Mouse (Mus musculus) megakaryocyte-erythroid progenitor cell, adult 5-6 weeks (primary cell): ENCODE measurements around the gene Hoxd3. TPM values are rescaled to one million over a fixed set of nuclear protein-coding genes. Genes with fewer than 3 reads are reported as not detected.

ENCODE experiments used
- ATAC-seq: replicated peaks from 2 replicates; pipeline ENCODE4 v1.8.0; 2016; ENCODE audit warnings: mild to moderate bottlenecking, inconsistent platforms; ENCODE audit not compliant: severe bottlenecking, poor library complexity, low FRiP score, low TSS enrichment
- total RNA-seq, 2 experiments: library from RNA; stranded (forward) in 1 of 2; stranded (reverse) in 1 of 2; fragments of 200-1000, 215-1000 nt in 1 of 2; fragments of >200 nt in 1 of 2; fragmentation: Nextera tagmentation in 1 of 2; gene quantifications; 2 replicates each; pipeline ENCODE4 v1.2.3; 2014 to 2017

The Hoxd3 gene
- total RNA-seq, 2 experiments from 2014 or later, result not detected

- ATAC-seq, result no peak
Observed at GRCm38 (mm10) chr2:74721882-74722281, 10.2 kb downstream of the Hoxd3 start.

- no peak for ATAC-seq
Observed at GRCm38 (mm10) chr2:74722949-74723348, 11.2 kb downstream of the Hoxd3 start.

- ATAC-seq, result no peak
Observed at GRCm38 (mm10) chr2:74724244-74725015, 12.7 kb downstream of the Hoxd3 start.

- ATAC-seq, result no peak
Observed at GRCm38 (mm10) chr2:74725171-74725570, 13.4 kb downstream of the Hoxd3 start.

- ATAC-seq, result no peak
Observed at GRCm38 (mm10) chr2:74726551-74726950, 14.8 kb downstream of the Hoxd3 start, which contains the start of gene Gm28230. TSS of gene Gm28230 (plus strand) at chr2:74726728.

- ATAC-seq, result no peak
Observed at GRCm38 (mm10) chr2:74726973-74727639, 15.4 kb downstream of the Hoxd3 start.

GRCm38 (mm10) chr2:74727640-74728302, 16.0 kb downstream of the Hoxd3 start:
- ATAC-seq, result no peak

- ATAC-seq, result no peak
Observed at GRCm38 (mm10) chr2:74728303-74728680, 16.6 kb downstream of the Hoxd3 start.

GRCm38 (mm10) chr2:74730331-74730730, 18.6 kb downstream of the Hoxd3 start:
- no peak for ATAC-seq

GRCm38 (mm10) chr2:74731055-74731454, 19.3 kb downstream of the Hoxd3 start:
- ATAC-seq, result no peak

GRCm38 (mm10) chr2:74731799-74732512, 20.2 kb downstream of the Hoxd3 start:
- ATAC-seq, result no peak

GRCm38 (mm10) chr2:74732513-74733316, 21.0 kb downstream of the Hoxd3 start:
- no peak for ATAC-seq

- no peak for ATAC-seq
Observed at GRCm38 (mm10) chr2:74733317-74733661, 21.6 kb downstream of the Hoxd3 start.

GRCm38 (mm10) chr2:74733765-74734164, 22.0 kb downstream of the Hoxd3 start:
- no peak for ATAC-seq

- no peak for ATAC-seq
Observed at GRCm38 (mm10) chr2:74734451-74734850, 22.7 kb downstream of the Hoxd3 start.

- no peak for ATAC-seq
Observed at GRCm38 (mm10) chr2:74734996-74735811, 23.5 kb downstream of the Hoxd3 start.

- ATAC-seq, result no peak
Observed at GRCm38 (mm10) chr2:74735851-74736687, 24.3 kb downstream of the Hoxd3 start.
